Mouse (Mus musculus) stomach, embryonic 16.5 days (tissue): ENCODE results near the gene Mfap1a. TPM values are rescaled to one million over a fixed set of nuclear protein-coding genes. Genes with fewer than 3 reads are reported as not detected.
A peak's percentile ranks its signal among the peaks of the same experiment; 100 is the strongest.
"Not testable (repeated sequence)": the region's sequence is repeated elsewhere in the genome, so short reads cannot be mapped to it uniquely, and the experiment has no call there.

Experiments
- ATAC-seq: fragments of 200-750 bp; cut with Nextera tagmentation; 2 replicates; pipeline ENCODE4 v1.8.0; 2017; ENCODE audit warnings: moderate number of reproducible peaks, moderate TSS enrichment; ENCODE audit not compliant: insufficient read depth, low FRiP score
- H3K27ac ChIP-seq: fragments of 300-500 bp; sonication (generic); 2 replicates; pipeline ENCODE4 v1.5.1; 2014; ENCODE audit warnings: low read length
- H3K27me3 ChIP-seq: fragments of 300-500 bp; sonication (generic); 2 replicates; pipeline ENCODE4 v1.6.1; 2014; ENCODE audit warnings: low read length, control low read depth, mixed read lengths; ENCODE audit not compliant: control insufficient read depth, insufficient read depth
- H3K36me3 ChIP-seq: fragments of 300-500 bp; sonication (generic); 2 replicates; pipeline ENCODE4 v1.6.1; 2014; ENCODE audit warnings: low read length; ENCODE audit not compliant: control insufficient read depth, insufficient read depth
- H3K4me1 ChIP-seq: fragments of 300-500 bp; sonication (generic); 2 replicates; pipeline ENCODE4 v1.6.1; 2014; ENCODE audit warnings: low read length, control low read depth, mixed read lengths; ENCODE audit not compliant: control insufficient read depth, insufficient read depth
- H3K4me2 ChIP-seq: fragments of 300-500 bp; sonication (generic); 2 replicates; pipeline ENCODE4 v1.6.1; 2014; ENCODE audit warnings: low read depth, low read length, mixed read lengths
- H3K4me3 ChIP-seq: fragments of 300-500 bp; sonication (generic); replicated peaks from 2 replicates; pipeline ENCODE4 v1.5.1; 2014; ENCODE audit warnings: mild to moderate bottlenecking, low read length
- H3K9ac ChIP-seq: fragments of 300-500 bp; sonication (generic); 2 replicates; pipeline ENCODE4 v1.6.1; 2014; ENCODE audit warnings: low read length
- H3K9me3 ChIP-seq: fragments of 300-500 bp; sonication (generic); replicated peaks from 2 replicates; pipeline ENCODE4 v1.6.1; 2016; ENCODE audit warnings: low read length, control low read depth; ENCODE audit not compliant: control insufficient read depth
- WGBS: fragments of 180-500 bp; shearing (Covaris S2); extraction: QIAGEN DNeasy Blood & Tissue Kit; methylation state at CpG from one replicate; pipeline ENCODE4 v1.1.7; 2014; 5-methylcytosine and 5-hydroxymethylcytosine counted together
- polyA plus RNA-seq: library from polyadenylated mRNA; unstranded; fragments of >200 nt; fragmentation: Nextera tagmentation; extraction: Ambion mirVana; gene quantifications from 2 replicates; pipeline ENCODE4 v1.2.1, GENCODE M21; 2015

The Mfap1a gene
- polyA plus RNA-seq, 1 experiment from 2014 or later, result 28.5 TPM

GRCm38 (mm10) chr2:121514211-121514610 is 7.7 kb upstream of the Mfap1a start:
- H3K4me2 ChIP-seq, result no peak overlapping the region
- no peak for ATAC-seq
- H3K27me3 ChIP-seq, result no peaks in the 10 kb centered on the region
- H3K9me3 ChIP-seq, result no peaks in the 10 kb centered on the region
- no peak overlapping the region for H3K9ac ChIP-seq
- 0 out of 2 replicates have a peak, but pooled peaks cover 3% of the 10 kb centered on the region for H3K36me3 ChIP-seq
- no peak overlapping the region for H3K27ac ChIP-seq
- 94% methylated on average over 4 of the region's 4 CpGs for WGBS
- H3K4me1 ChIP-seq, result no peaks in the 10 kb centered on the region
- no peak overlapping the region for H3K4me3 ChIP-seq

GRCm38 (mm10) chr2:121512991-121513765 is 6.7 kb upstream of the Mfap1a start:
- not testable (repeated sequence) for H3K9me3 ChIP-seq, H3K27ac ChIP-seq, H3K9ac ChIP-seq, H3K4me3 ChIP-seq, H3K27me3 ChIP-seq, H3K36me3 ChIP-seq, ATAC-seq, H3K4me1 ChIP-seq, H3K4me2 ChIP-seq
- 94% methylated on average over 4 of the region's 5 CpGs for WGBS

GRCm38 (mm10) chr2:121511401-121511800 is 4.9 kb upstream of the Mfap1a start:
- H3K9ac ChIP-seq, result no peak overlapping the region
- no peaks in the 10 kb centered on the region for H3K27me3 ChIP-seq
- H3K36me3 ChIP-seq, result no peaks in the 10 kb centered on the region
- ATAC-seq, result no peak
- peaks cover 8% of the 10 kb centered on the region for H3K4me1 ChIP-seq
- H3K4me2 ChIP-seq, result no peak overlapping the region
- no peak overlapping the region for H3K4me3 ChIP-seq
- H3K9me3 ChIP-seq, result no peaks in the 10 kb centered on the region
- whole genome bisulfite sequencing, result 85% methylated on average over 8 of the region's 8 CpGs
- no peak overlapping the region for H3K27ac ChIP-seq

- Histone ChIP-seq H3K36me3 (no peaks in the 10 kb centered on the region), H3K27me3 (no peaks in the 10 kb centered on the region), H3K9me3 (no peaks in the 10 kb centered on the region), H3K4me1 (peaks cover 8% of the 10 kb centered on the region), H3K27ac (no peak overlapping the region), H3K4me2 (peak overlapping the region; percentile 53), H3K4me3 (peak overlapping the region; percentile 44), H3K9ac (peak overlapping the region; percentile 64)
- peak; percentile 68 for ATAC-seq
- 19% methylated on average over 16 of the region's 16 CpGs for WGBS
Measured at GRCm38 (mm10) chr2:121509584-121509983, 3.1 kb upstream of the Mfap1a start.

- peak overlapping the region; percentile 63 for H3K4me3 ChIP-seq
- WGBS, result 51% methylated on average over 2 of the region's 2 CpGs
- peak overlapping the region; percentile 66 for H3K4me2 ChIP-seq
- ATAC-seq, result no peak
- H3K9ac ChIP-seq, result peak overlapping the region; percentile 64
- no peak overlapping the region for H3K27ac ChIP-seq
- H3K36me3 ChIP-seq, result no peaks in the 10 kb centered on the region
- peaks cover 8% of the 10 kb centered on the region for H3K4me1 ChIP-seq
- H3K9me3 ChIP-seq, result no peaks in the 10 kb centered on the region
- no peaks in the 10 kb centered on the region for H3K27me3 ChIP-seq
Measured at GRCm38 (mm10) chr2:121507951-121508330, 1.5 kb upstream of the Mfap1a start.

- no peak for ATAC-seq
- WGBS, result 4% methylated on average over 12 of the region's 12 CpGs
Measured at GRCm38 (mm10) chr2:121507173-121507950, 897 bp upstream of the Mfap1a start.

GRCm38 (mm10) chr2:121501550-121501949 is 4.9 kb downstream of the Mfap1a start:
- H3K36me3 ChIP-seq, H3K4me3 ChIP-seq, H3K9me3 ChIP-seq, H3K27ac ChIP-seq, H3K4me2 ChIP-seq, H3K9ac ChIP-seq, H3K4me1 ChIP-seq, H3K27me3 ChIP-seq, ATAC-seq: not testable (repeated sequence)
- 78% methylated on average over 1 of the region's 6 CpGs for WGBS

More at GRCm38 (mm10) chr2:121507173-121507950, 897 bp upstream of the Mfap1a start:
- H3K27me3 ChIP-seq, result no peaks in the 10 kb centered on the region
- H3K4me1 ChIP-seq, result peaks cover 8% of the 10 kb centered on the region
- H3K4me3 ChIP-seq, result peak overlapping the region; percentile 63
- no peak overlapping the region for H3K27ac ChIP-seq
- H3K36me3 ChIP-seq, result no peaks in the 10 kb centered on the region
- peak overlapping the region; percentile 66 for H3K4me2 ChIP-seq
- peak overlapping the region; percentile 64 for H3K9ac ChIP-seq
- no peaks in the 10 kb centered on the region for H3K9me3 ChIP-seq

- H3K27ac ChIP-seq, ATAC-seq: not testable (repeated sequence)
Measured at GRCm38 (mm10) chr2:121484403-121484802, 22.1 kb downstream of the Mfap1a start.

GRCm38 (mm10) chr2:121483576-121483975 is 22.9 kb downstream of the Mfap1a start:
- 80% methylated on average over 8 of the region's 8 CpGs for WGBS
- no peak overlapping the region for H3K27ac ChIP-seq
- H3K4me3 ChIP-seq, result no peak overlapping the region
- no peaks in the 10 kb centered on the region for H3K27me3 ChIP-seq
- no peak overlapping the region for H3K9ac ChIP-seq
- H3K4me1 ChIP-seq, result no peaks in the 10 kb centered on the region
- no peak overlapping the region for H3K4me2 ChIP-seq
- H3K36me3 ChIP-seq, result no peaks in the 10 kb centered on the region
- no peaks in the 10 kb centered on the region for H3K9me3 ChIP-seq
- no peak for ATAC-seq

More at GRCm38 (mm10) chr2:121484403-121484802, 22.1 kb downstream of the Mfap1a start:
- H3K9ac ChIP-seq, H3K4me3 ChIP-seq, H3K27me3 ChIP-seq, H3K4me2 ChIP-seq, H3K9me3 ChIP-seq, H3K4me1 ChIP-seq, H3K36me3 ChIP-seq: not testable (repeated sequence)
- 78% methylated on average over 1 of the region's 2 CpGs for WGBS
